Mouse (Mus musculus) liver, embryonic 14.5 days (tissue): Measurements from ENCODE around the gene Aqp1. TPM values are rescaled to one million over a fixed set of nuclear protein-coding genes. Genes with fewer than 3 reads are reported as not detected.

ENCODE experiments used
- ATAC-seq: fragments of 200-750 bp; cut with Nextera tagmentation; 2 replicates; pipeline ENCODE4 v1.8.0; 2017; ENCODE audit warnings: moderate number of reproducible peaks, mild to moderate bottlenecking, moderate library complexity; ENCODE audit not compliant: insufficient read depth
- DNase-seq, 3 experiments: peaks; one replicate each; pipeline ENCODE4 v3.0.0-alpha.2; 2012 to 2013; ENCODE audit warnings: low read depth in 3 of 3, low spot score in 3 of 3
- H3K27ac ChIP-seq: fragments of 300-500 bp; sonication (generic); 2 replicates; pipeline ENCODE4 v1.5.1; 2014; ENCODE audit warnings: moderate library complexity, mild to moderate bottlenecking, control low read depth, inconsistent platforms
- H3K27me3 ChIP-seq: fragments of 300-500 bp; sonication (generic); 2 replicates; pipeline ENCODE4 v1.6.1; 2014; ENCODE audit warnings: mild to moderate bottlenecking, low read length, moderate library complexity; ENCODE audit not compliant: control insufficient read depth, insufficient read depth
- H3K36me3 ChIP-seq: fragments of 300-500 bp; sonication (generic); replicated peaks from 2 replicates; pipeline ENCODE4 v1.6.1; 2014; ENCODE audit warnings: low read depth; ENCODE audit not compliant: control insufficient read depth, insufficient read depth
- H3K4me1 ChIP-seq, 2 experiments: fragments of 200-500 bp in 1 of 2; fragments of 300-500 bp in 1 of 2; sonication (generic) in 1 of 2; replicated peaks; 2 replicates each; pipeline ENCODE4 v1.6.1; 2012 to 2014; ENCODE audit warnings: antibody characterized with exemption in 1 of 2, inconsistent platforms in 1 of 2, low read length in 1 of 2; ENCODE audit not compliant: control insufficient read depth in 2 of 2, insufficient read depth in 2 of 2
- H3K4me2 ChIP-seq: fragments of 300-500 bp; sonication (generic); 2 replicates; pipeline ENCODE4 v1.6.1; 2014; ENCODE audit warnings: low read depth, mild to moderate bottlenecking, control low read depth, moderate library complexity
- H3K4me3 ChIP-seq, 2 experiments: fragments of 200-500 bp in 1 of 2; fragments of 300-500 bp in 1 of 2; sonication (generic) in 1 of 2; 2 replicates each; pipeline ENCODE4 v1.5.1; 2012 to 2014; ENCODE audit warnings: low read depth in 2 of 2, low read length in 2 of 2, mild to moderate bottlenecking in 2 of 2, control low read depth in 1 of 2, inconsistent platforms in 1 of 2, moderate library complexity in 1 of 2; ENCODE audit not compliant: insufficient read depth in 1 of 2
- H3K9ac ChIP-seq: fragments of 300-500 bp; sonication (generic); replicated peaks from 2 replicates; pipeline ENCODE4 v1.6.1; 2014; ENCODE audit warnings: mild to moderate bottlenecking, control low read depth, moderate library complexity
- H3K9me3 ChIP-seq: fragments of 300-500 bp; sonication (generic); 2 replicates; pipeline ENCODE4 v1.6.1; 2016; ENCODE audit warnings: low read length, mixed read lengths; ENCODE audit not compliant: control insufficient read depth
- CTCF ChIP-seq: IDR thresholded peaks from 2 replicates; pipeline ENCODE4 v1.5.1; 2016; ENCODE audit warnings: antibody characterized with exemption, low read depth, control low read depth
- EP300 ChIP-seq: IDR thresholded peaks from 2 replicates; pipeline ENCODE4 v1.6.1; 2016; ENCODE audit warnings: antibody characterized with exemption, low read depth
- WGBS: fragments of 180-500 bp; shearing (Covaris S2); extraction: QIAGEN DNeasy Blood & Tissue Kit; methylation state at CpG from one replicate; pipeline ENCODE4 v1.1.7; 2014; ENCODE audit not compliant: insufficient replicate concordance; 5-methylcytosine and 5-hydroxymethylcytosine counted together
- polyA plus RNA-seq, 2 experiments: library from polyadenylated mRNA; depleted of rRNA in 1 of 2; stranded (reverse) in 1 of 2; unstranded in 1 of 2; fragments of >200 nt; fragmentation: Nextera tagmentation in 1 of 2; extraction: Ambion mirVana in 1 of 2; gene quantifications; 2 replicates each; pipeline versions ENCODE4 v1.2.1 to v1.2.3; 2012 to 2014

Aqp1 gene
- polyA plus RNA-seq, 2 experiments: 13.2 to 58.3 TPM

DNA sequence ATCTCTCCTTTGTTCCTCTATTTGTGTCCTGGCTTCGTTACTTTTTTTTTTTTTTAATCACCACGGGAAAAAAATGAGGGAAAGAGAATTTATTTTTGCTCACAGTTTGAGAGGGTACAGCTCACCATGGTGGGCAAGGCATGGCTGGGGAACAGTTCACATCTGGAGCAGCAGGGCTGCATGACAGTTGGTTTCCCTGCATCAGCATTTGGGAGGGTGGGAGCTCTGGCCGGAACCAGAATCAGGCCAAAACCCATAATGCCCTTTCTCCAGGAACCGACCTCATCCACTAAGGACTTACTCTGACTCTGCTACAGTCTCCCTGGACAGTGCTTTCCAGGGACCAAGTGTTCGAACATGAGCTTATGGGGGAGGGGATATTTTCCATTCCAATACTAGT, 53.1 kb downstream of the Aqp1 start:
- no peak overlapping the region for H3K4me2 ChIP-seq
- no peak for ATAC-seq
- 31% methylated on average over 5 of the region's 5 CpGs for WGBS

DNA sequence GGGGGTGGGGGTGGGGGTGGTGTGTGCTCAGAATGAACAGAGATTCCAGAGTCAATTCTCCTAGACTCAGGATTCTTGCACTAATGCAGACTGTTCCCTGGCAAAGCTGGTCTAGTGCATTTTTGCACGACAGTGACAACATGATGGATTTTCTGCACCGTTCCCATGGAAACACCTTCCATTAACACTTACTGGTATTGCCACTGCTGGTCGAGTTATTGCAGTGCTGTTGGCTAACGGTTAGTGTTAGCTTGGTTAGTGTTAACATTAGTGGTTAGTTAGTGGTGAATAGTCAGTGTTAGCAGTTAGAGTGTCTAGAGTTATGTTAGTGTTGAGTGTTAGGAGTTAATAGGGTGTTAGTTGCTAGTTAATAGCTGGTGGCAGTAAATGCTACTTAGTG, 55.6 kb downstream of the Aqp1 start:
- Histone ChIP-seq H3K9me3 (no peaks in the 10 kb centered on the region), H3K4me2 (no peak overlapping the region), H3K27ac (no peak overlapping the region), H3K36me3 (no peaks in the 10 kb centered on the region), H3K4me1 (no peaks in the 10 kb centered on the region), H3K9ac (no peak overlapping the region), H3K4me3 (no peak overlapping the region), H3K27me3 (peaks cover 5% of the 10 kb centered on the region)
- no peak for ATAC-seq
- DNase-seq: no peak
- TF ChIP-seq EP300: no peak
- no peak for TF ChIP-seq CTCF
- WGBS: 43% methylated on average over 4 of the region's 4 CpGs

More for the DNA sequence above, 53.1 kb downstream of the Aqp1 start:
- TF ChIP-seq EP300 (no peak), CTCF (no peak)
- DNase-seq: no peak
- Histone ChIP-seq H3K9ac (no peak overlapping the region), H3K36me3 (no peaks in the 10 kb centered on the region), H3K27ac (no peak overlapping the region), H3K4me3 (no peak overlapping the region), H3K27me3 (peaks cover 5% of the 10 kb centered on the region), H3K4me1 (no peaks in the 10 kb centered on the region), H3K9me3 (no peaks in the 10 kb centered on the region)

DNA sequence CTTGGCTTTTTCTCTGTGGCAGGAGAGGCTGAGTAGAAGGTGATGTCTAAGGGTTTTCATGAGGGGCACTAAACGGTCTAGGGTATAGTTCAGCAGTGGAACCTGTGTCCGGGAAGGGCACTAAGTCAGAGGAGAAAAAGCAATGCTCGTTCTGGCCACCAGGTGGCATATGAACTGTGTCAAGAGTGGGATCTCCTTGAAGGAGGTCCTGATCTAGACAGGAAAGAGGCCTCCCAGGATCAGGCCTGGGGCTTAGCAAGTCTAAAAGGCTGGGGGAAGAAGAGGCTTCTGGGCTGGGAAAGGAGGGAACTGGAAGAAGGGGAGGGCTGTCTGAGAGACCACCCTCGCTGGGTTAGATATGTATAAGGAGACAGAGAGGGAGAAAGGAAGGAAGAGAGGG, 56.2 kb downstream of the Aqp1 start:
- no peaks in the 10 kb centered on the region for H3K9me3 ChIP-seq
- no peak overlapping the region for H3K9ac ChIP-seq
- H3K4me2 ChIP-seq: no peak overlapping the region
- peaks cover 5% of the 10 kb centered on the region for H3K27me3 ChIP-seq
- H3K27ac ChIP-seq: no peak overlapping the region
- H3K4me1 ChIP-seq: no peaks in the 10 kb centered on the region
- no peaks in the 10 kb centered on the region for H3K36me3 ChIP-seq
- 8% methylated on average over 4 of the region's 4 CpGs for WGBS
- TF ChIP-seq EP300 (no peak), CTCF (peak; percentile 87)
- no peak overlapping the region for H3K4me3 ChIP-seq
- DNase-seq (peak; percentile 27 to 32 (median 31)), ATAC-seq (no peak)

DNA sequence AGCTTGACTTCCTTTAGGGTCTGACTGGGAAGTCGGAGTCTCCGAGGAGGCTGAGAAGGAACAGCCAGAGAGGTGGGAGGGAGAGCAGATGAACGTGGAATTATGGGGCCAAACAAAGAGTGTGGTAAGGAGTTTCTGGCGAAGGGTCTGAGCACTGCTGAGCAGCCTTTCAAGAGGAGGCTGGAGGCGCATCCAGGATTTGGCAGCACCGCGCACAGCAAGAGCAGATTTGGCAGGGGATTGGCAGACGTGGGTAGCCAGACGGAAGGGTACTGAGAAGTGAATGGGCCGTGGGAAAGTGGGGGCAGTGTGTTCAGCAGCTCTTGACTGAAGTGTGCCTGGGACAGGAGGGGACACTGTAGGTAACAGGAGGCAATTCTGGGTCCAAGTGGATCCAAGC, 58.6 kb downstream of the Aqp1 start:
- H3K4me1 ChIP-seq: no peaks in the 10 kb centered on the region
- DNase-seq (no peak), ATAC-seq (no peak)
- H3K27ac ChIP-seq: no peak overlapping the region
- H3K27me3 ChIP-seq: peaks cover 4% of the 10 kb centered on the region
- no peaks in the 10 kb centered on the region for H3K36me3 ChIP-seq
- no peak for TF ChIP-seq EP300
- no peak for TF ChIP-seq CTCF
- no peak overlapping the region for H3K4me2 ChIP-seq
- H3K9me3 ChIP-seq: no peaks in the 10 kb centered on the region
- H3K9ac ChIP-seq: no peak overlapping the region
- no peak overlapping the region for H3K4me3 ChIP-seq
- 63% methylated on average over 10 of the region's 10 CpGs for WGBS

DNA sequence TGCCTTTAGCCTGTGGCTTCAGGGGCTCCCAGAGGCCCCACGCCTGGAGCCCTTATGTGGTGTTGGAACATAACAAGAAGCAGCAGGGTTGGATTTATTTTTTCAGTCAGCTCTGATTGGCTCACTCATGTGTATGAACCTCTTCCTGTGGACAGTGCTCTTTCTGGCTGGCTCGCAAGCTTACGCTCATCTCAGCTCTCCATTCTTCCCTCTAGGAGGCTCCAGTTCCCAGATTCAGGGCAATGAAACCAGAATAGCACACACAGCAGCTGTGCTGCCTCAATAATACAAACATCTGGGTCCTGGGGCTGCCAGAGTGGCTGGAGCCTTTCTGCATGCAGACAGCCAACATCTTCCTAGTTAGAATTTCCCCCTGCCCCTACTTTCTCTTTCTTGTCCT, 59.9 kb downstream of the Aqp1 start:
- DNase-seq (no peak), ATAC-seq (no peak)
- Histone ChIP-seq H3K36me3 (no peaks in the 10 kb centered on the region), H3K4me1 (no peaks in the 10 kb centered on the region), H3K27me3 (no peaks in the 10 kb centered on the region), H3K4me2 (no peak overlapping the region), H3K9ac (no peak overlapping the region), H3K4me3 (no peak overlapping the region), H3K27ac (no peak overlapping the region), H3K9me3 (no peaks in the 10 kb centered on the region)
- TF ChIP-seq CTCF (no peak), EP300 (no peak)
- WGBS: 40% methylated on average over 3 of the region's 3 CpGs
